Mouse (Mus musculus) myocyte (in vitro differentiated cells): ENCODE data around the gene Armt1.

Experiments
- CEBPB ChIP-seq: IDR thresholded peaks from 2 replicates; pipeline ENCODE4 v1.6.1; 2011; ENCODE audit warnings: mild to moderate bottlenecking, moderate library complexity; ENCODE audit not compliant: poor library complexity, insufficient read depth, severe bottlenecking
- MAX ChIP-seq: IDR thresholded peaks from one replicate; pipeline ENCODE4 v1.6.1; 2011; ENCODE audit warnings: low read depth, mild to moderate bottlenecking, control low read depth
- POLR2A ChIP-seq: IDR thresholded peaks from one replicate; pipeline ENCODE4 v1.6.1; 2011; ENCODE audit warnings: low read depth, mild to moderate bottlenecking, control low read depth, moderate library complexity; ENCODE audit not compliant: insufficient read length
- POLR2AphosphoS2 ChIP-seq: IDR thresholded peaks from one replicate; pipeline ENCODE4 v1.6.1; 2011; ENCODE audit warnings: low read depth, control low read depth; ENCODE audit not compliant: insufficient read length
- REST ChIP-seq: IDR thresholded peaks from one replicate; pipeline ENCODE4 v1.6.1; 2011; ENCODE audit warnings: mild to moderate bottlenecking, control low read depth, moderate library complexity; ENCODE audit not compliant: insufficient read depth, insufficient read length
- USF1 ChIP-seq: IDR thresholded peaks from one replicate; pipeline ENCODE4 v1.6.1; 2011; ENCODE audit warnings: low read depth, mild to moderate bottlenecking, control low read depth, moderate library complexity

DNA sequence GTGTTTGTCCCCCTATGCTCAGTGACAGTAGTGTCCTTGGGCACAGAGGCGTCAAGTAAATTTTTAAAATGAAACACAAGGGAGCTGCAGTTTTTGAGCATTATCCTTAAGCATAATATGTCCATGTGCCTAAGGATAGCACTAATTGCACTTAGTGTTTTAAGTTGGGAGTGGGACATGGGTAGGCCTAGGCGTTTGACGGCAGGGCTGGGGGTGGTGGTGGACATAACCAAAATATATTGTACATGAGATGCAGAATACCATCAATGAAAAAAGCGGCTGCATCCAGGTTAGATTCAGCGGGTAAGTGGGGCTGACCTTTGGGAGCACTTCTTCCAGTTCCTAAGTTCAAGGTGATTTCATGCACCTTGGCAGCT lies 533 bp upstream of the Armt1 start:
- TF ChIP-seq POLR2A (no peak), USF1 (no peak), POLR2AphosphoS2 (no peak), REST (no peak), CEBPB (no peak), MAX (no peak)
